Mouse (Mus musculus): Measurements from ENCODE around the gene Bckdk.

DNA sequence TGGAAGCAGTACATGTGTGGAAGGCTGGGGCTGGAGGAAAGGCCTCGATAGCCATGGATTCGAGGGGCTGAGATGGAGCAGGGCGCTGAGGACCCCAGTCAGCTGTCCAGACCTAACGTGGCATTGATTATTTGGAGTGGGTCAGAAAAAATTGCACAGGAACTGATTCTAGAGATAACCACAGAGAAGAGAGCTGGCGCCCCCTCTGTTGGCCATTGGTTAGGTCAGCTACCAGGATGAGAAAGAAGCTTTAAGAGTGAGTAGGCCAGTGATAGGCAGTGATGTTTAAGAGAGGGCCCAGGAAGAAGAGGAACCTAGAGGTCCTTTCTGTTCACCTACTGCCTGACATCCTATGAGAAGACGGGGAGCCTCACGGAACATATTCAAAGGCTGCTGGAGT is 15.4 kb downstream of the Bckdk start:
- TF ChIP-seq CTCF (IDR thresholded peaks at IDR 0.05; ENCODE audit: borderline replicate concordance, insufficient read depth, low read length) (no peak), POLR2A (IDR thresholded peaks at IDR 0.05; ENCODE audit: low read depth, low read length) (no peak)

Data from embryonic fibroblast, embryonic 13.5 days (primary cell).